Mouse (Mus musculus) kidney, adult 8-10 months (tissue): Measurements from ENCODE around the gene Ank.

Source experiments
- DNase-seq, 2 experiments: peaks; one replicate each; pipeline ENCODE4 v3.0.0; 2022

Gene Ank

DNA sequence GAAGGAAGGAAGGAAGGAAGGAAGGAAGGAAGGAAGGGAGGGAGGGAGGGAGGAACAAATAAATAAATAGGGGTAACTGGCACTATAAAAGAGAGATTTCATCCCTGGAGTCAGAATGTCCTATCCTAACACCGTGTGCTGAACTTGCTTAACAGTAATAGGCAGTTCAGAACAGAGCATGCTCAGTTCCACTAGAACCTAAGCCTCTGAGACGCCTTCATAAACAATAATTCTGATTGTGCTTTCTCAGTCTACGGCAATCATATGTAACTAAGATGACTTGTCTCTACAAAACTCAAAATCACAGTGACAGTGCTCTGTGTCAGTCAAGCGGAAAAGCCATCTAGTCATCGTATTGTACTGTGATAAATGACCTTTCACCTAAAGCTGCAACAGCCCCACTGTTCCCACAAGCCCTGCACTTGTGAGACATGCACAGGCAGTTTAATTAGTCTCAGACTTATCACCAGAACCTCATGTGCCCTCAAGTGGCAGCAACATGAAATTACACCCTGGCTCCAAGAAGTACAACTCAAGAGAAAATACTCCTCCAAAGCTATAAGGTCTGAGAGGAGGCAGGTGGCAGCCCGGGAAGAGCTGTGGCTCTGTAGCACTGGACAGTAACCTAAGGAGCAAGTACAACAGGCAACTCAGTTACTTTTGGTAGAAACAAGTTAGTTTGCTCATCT lies 146.2 kb downstream of the Ank start:
- peak; percentile 60 to 67 for DNase-seq

DNA sequence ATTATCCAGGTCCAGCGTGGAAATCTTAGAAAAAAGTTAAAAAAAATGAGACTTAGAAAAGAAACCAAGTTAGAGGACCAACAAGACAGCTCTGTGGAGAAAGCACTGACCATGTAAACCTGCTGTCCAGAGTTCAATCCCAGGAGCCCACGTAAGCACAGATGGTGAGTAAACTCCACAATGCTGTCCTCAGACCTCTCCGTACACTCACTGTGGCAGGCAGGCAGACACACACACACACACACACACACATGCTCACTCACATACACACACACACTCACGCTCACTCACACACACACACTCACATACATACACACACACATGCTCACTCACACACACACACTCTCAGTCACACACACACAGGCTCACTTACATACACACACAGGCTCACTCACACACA lies 146.8 kb downstream of the Ank start:
- no peak for DNase-seq

DNA sequence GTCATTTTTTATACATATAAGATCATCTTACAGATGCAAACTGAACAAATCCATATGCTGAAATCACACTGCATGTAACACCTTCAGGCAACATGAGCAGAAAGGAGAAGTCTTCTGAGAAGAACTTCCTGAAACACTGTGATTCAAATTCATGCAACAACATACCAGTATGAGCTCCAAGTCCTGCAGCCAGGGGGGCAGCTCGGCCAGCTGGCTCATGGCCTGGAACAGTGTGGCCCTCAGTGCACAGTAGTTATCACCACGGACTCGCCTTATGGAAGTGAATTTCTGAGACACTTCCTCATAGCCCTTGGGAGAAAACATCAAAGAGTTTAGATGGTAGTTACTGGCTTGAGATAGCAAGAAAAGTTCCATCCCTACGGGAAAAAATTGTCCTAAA lies 149.7 kb downstream of the Ank start:
- no peak for DNase-seq

DNA sequence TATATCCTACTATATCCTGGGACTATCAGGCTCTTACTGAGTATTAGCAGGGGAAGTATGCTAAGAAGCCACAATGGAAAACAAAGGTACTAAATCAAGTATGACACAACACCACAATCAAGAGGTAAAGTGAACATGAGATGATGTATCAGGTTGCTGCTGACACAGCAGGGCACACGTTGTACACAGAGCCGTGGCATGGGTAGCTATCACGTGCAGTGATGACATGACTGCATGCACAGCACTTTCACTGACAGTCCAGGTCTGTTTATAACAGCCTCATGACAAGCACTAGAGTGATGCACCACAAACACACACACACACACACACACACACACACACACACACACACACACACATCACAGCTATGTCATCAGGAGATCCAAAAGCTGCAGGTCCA lies 150.8 kb downstream of the Ank start:
- no peak for DNase-seq

DNA sequence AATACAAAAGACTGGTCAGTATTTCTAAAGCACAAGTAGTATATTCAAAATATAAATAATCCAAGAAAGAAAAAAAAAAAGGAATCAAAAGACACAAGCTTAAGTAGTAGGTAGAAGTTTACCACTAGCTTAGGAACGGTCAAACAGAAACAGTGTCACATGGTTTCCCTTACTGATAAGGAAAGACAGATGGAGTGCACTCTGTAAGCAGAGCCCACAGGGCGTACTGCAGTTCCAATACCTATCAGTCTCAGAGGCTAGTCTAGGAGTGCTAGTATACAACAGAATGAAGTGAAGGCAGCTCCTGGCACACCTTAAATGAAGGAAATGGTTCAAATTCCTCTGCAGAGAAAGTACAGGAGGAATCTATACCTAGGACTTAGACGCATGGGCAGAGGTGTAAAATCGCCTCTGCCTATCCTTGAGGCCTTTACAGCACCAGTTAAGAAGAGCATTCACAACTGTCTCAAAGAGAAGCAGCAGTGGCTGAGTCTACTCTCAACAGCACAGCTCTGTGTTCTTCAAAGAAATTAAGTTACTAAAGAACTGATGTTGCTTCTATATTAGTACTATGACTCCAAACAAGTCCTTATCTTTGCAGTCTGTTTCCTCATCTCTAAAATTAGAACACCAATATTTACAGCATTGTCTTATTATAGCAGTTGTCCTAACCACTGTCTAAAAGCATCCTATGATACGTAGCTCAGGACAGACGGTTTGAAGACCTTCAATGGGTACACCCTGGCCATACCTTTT lies 152.5 kb downstream of the Ank start:
- DNase-seq: no peak

DNA sequence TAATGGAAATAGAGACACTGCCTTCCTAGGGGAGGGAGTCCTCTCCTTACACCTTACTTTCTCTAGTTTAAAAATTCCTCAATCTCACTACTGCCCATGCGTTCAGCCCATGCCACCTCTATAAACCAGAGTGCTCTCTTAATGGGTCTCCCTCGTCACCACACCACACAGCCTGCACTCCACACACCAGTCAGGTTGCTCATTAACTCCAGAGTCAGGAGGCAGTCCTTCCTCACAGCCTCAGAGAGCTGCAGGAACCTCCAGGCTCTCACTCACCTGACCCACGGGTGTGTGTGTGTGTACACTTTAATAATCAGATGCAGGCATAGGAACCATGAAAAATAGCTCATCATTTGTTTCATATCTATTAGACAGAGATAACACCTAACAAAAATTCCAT lies 153.2 kb downstream of the Ank start:
- peak; percentile 65 to 75 for DNase-seq

DNA sequence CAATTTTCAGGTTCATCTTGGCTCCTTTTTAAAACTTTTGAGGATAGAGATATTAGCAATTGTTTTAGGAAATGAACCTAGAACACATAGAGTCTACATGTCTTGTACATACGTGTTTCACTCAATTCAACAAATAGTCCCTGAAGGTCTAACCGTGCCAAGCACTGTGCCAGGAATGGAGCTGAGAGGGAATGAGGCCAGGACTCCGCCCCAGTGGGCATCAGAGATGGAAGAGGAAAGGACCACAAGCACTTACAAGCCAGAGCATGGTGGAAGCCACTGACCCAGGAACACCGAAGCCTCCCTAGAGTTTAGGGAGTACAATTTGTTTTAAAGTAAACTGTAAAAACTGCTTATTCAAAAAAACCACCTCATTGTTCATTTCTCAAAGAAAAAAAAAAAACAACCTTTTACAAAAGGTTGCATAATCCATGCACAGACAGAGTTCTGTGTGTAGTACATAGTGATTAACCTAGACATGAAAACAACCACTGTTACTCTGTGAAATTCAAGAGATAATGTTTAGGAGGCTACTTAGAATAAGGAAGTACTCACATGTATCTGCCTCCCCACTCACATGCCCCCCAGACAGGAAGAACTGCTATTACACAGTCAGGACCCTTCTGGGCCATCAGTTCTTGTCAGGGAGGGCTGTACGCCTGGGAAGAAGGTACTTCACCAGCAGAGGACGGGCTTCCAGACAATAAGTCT lies 154.2 kb downstream of the Ank start:
- DNase-seq: peak in 1 of 2 experiments; percentile 23

DNA sequence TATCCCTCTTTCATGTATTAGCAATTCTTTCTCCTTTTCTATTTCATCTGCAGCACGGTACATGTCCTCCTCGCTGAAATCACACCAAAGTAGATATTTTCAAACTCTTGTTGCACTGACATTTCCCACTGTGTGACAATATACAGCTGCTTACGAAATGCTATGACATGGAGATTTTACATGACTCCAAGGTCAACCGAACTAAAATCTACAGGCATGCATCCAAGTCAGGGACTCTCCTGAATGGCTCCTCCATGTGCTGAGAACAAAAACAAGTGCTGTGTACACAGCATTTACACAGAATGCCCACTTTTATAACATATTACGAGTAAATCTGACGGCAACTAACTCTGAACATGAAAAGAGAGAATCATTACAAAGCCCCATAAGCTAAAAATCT lies 156.8 kb downstream of the Ank start:
- DNase-seq: no peak

DNA sequence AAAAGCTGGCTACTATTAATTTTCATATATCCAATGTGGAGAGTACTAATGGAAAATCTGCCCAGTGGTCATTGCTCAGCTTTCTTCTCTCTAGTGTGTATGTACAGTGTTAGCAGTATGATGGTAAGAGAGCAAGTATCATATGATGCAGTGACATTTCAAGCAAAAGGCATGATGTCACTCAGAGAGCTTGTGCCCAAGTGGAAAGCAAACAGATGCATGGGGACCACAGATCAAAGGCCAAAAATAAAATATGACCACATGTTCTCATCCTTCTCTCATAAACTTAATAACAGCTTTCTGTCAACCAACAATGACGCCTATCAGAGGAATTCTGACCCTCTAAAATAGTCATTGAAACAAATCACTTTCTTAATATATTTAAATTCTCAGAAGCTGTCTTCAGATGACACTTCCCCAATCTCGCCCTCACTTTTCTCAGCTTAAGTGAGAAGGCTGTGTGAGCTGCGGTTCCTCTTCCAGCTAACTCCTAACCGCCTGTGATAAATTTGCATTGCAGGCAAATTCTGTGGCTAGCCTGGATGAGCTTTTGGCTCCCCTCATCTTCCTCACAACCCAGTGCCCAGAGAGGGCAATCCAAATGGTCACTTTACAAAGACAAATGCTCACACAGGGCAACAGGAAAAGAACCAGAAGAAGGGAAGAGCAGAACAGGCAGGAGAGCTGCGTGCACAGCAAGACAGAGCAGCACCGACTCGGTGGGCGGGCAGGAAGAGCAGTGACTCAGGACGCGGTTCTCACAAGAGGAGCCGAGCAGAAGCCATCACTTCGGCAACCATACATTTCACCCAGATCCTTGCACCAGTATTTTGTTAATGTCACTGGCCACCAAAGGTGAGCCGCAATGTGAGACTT lies 158.8 kb downstream of the Ank start:
- no peak for DNase-seq

DNA sequence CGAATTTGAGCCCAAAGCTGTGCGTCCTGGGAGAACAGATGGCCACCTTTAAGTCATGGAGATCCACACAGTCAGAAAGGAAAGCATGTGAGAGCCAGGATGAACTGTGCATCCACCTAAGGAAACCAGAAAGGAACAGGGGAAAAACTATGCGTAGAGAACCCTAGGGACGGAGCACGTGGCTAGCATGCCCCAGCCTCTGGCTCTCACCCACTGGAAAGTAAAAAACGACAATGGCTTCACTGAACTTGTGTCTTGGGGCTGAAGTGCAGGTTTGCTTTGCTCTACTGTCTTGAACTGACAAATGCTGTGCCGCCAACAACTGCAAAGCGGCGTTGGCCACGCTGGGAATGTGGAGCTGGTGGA lies 159.4 kb downstream of the Ank start:
- no peak for DNase-seq

DNA sequence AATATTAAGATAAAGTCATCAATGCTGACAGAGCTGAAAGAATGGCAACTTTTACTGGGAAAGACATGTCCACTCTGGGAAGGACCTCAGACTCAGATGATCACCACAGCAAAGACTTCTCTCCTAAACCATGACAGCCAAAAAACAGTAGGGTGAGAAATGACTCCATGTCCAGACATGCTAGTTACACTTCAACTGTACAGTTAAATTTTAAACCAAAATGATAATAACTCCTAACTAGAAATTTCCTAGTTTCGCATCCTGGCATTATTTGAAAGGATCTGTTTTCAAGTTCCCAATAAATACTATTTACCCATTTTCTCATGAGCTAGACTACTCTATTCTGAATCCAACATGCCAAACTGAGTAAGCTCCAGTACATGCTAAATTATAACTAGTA lies 159.8 kb downstream of the Ank start:
- no peak for DNase-seq

DNA sequence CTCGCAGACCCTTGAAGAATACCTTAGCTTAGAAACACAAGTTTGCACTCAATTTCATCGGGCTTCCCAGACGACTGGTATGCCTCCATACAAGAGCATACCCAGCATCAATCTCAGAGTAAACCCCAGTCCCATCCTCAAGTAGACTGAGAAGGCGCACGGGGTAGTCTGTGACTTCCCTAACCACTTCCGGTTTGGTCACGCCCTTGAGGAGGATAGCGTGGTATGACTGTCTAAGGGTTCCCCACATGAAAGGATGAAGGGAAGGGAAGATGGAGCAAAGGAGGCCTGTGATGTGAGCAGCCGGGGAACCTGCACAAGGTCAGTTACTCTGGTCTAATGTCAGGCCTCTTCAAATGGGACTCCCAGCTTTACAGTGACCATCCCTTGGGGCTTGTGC lies 161.3 kb downstream of the Ank start:
- DNase-seq: no peak

DNA sequence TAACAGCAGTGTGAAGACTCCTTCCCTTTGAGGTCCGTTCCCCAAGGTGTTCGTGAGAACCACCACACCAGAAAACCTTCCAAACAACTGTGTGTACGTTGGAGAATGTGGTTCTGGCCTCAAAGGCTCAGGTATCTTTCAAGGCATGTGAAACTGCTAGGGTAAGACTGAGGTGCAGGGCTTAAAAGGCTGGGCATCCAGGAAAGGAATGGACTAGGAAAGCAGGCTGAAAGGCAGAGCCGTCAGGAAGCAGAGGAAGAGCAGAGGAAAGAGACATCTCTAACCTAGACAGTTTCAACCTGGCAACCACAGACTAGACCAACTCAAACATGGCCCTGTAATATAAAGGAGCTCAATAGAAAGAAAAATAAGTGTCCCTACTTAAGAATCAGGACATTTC lies 162.6 kb downstream of the Ank start:
- no peak for DNase-seq

DNA sequence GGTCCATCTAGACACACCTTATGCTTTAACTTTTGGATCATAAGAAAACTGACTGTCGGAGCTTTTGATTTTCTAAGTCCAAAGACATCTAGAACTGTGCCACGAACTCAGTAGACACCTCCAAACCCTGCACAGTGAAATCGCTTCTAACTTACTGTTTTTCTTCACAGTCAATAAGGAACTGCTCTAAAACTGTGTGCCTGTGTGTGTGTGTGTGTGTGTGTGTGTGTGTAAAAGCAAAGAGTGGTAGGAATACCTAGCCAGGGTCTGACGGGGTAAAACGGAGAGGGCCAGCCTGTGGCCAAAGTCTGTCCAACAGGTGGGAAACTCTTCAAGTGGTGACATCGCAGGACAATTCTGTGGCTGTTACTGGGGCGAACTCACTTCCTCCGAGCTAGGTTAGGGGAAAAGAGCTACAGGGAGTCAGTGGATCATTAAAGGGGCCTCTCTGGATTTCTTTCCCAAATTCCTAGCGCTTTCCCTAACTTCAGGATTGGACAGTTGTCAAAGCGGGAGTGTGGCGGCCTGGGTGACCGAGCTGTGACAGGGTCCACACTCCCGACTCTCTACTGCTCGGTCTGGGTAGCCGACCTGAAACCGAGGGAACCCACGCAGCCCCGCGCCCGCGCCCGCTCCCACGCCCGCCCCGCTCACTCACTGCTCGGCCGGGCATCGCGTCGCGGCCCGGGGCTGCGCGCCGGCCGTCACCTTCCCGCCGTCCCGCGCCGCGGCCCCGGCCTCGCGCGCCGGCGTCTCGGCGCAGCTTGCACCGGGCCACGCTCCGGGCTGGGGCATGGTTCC lies 163.5 kb downstream of the Ank start:
- peak in 1 of 2 experiments; percentile 17 for DNase-seq

DNA sequence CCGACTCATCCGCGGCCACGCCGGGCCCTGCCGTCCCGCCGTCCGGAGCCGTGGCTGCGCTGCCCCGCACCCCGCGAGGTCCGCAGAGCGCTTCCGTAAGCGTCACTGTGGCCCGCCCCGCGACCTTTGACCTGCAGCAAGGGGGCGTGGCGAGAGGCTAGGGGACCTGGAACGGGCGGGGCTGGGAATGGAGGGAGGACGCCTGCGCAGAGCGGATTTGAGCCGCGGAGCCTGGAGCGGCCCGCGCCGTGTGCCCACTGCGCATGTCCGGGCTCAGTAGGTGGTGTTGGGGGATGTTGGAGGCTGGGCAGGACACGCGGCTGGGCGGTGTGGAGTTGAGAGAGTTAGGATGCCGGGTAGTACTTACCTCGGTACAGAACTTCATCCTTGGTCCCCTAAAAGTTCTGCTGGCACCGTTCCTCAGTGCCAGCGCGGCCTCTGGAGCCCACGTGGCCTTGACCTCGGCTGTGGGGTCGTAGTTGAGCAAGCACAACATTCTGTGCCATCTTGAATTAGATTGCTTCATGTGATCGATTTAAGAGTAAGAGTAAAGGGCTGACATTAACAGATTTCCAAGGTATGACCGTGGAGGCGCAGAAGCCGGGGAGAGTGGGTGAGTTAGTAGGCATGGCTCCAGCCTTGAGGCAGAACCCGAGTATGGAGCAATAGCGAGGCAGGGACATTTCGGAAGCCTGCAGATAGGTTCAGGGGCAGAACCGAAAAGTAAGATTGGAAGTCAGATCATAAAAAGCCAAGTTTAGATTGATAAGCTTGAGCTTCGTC lies 164.3 kb downstream of the Ank start, which contains the start of gene Otulin:
Gene Otulin (minus strand): TSS at position 93 of the 783 bp plus-strand sequence.
- peak; percentile 97 to 99 for DNase-seq

DNA sequence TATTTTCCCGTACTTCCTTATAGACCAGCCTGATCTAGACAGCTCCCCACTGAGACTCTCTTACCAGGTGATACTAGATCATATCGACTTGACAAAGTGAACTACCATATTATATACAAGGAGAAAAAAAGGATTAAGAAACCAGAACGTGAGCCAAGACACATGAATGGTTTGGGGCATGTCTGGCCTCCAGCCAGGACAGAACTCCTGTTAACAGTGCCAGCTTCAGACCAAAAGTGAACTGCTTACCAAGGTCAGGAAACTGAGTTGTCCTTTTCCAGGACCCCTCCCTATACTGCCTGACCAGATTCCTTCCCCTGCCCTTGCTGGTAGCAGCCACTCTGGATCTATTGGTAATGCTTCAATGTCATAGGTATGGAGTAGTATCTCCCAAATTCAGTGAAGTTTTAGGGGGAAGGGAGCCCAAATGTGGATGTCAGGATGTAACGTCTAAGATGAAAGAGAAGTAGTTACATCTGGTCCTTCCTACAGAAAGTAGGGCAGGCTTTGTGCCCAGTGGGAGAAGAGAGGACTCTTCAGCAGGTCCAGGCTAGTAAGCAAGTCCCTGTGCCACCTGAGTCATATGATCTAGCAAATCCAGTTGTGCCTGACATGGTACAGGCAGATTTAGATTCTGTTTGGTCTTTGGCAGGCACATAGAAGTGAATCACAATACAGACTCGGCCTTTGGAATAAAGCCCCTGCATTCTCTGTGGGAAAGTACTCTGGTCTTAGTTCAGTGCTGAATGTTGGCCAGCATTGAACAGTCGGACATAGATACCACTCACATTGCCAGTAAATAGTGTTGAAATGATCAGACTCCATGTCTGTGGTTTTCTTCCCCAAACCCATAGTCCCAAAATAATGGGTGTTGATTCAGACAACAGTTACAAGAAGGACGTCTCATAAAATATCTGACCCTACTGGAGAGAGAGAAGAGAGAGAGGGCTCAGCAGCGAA lies 167.7 kb downstream of the Ank start:
- peak; percentile 26 to 49 for DNase-seq

DNA sequence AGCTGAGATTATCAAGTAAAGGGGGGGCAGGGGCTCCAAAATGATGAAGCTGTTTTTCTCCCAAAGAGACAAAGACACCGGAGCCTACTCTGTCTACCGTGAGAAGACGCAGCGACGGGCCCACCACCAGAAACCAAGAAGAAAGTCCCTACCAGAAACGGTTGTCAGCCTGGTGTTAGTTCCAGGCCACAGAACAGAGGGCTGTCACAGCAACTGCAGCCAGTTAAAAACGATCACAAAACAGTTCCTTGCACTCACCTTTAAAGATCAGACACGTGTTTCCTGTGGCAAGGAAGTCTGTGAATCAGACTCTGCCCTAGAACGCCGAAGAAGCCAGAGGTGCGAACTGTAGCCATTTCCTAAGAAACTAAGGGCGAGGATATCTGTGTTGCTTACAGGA lies 174.7 kb downstream of the Ank start:
- DNase-seq: no peak

DNA sequence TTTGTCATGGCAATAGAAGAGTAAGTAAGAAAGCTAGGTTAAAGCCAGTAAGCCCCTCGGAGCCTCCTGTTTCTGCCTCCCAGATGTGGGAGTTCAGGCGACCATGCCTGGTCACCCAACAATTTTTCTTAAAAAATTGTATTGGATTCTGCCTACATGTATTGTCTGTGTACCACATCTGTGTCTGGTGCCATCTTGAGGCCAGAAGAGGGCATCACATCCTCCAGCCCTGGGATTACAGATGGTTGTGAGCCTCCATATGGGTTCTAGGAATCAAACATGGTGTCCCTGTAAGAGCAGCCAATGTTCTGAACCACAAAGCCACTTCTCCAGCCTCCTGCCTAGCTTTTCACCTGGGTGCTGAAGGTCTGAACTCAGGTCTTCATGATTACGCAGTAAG lies 176.4 kb downstream of the Ank start:
- peak; percentile 37 to 70 for DNase-seq
